Mouse (Mus musculus) spleen, adult 2 months (tissue): ENCODE data around the gene Gm4884. TPM values are rescaled to one million over a fixed set of nuclear protein-coding genes. Genes with fewer than 3 reads are reported as not detected.
"Not testable (repeated sequence)": the region's sequence is repeated elsewhere in the genome, so short reads cannot be mapped to it uniquely, and the experiment has no call there.

Experiments used
- DNase-seq, 2 experiments: peaks; one replicate each; pipeline versions ENCODE4 v3.0.0 to v3.0.0-alpha.2; 2012 to 2021; ENCODE audit warnings: low spot score in 2 of 2, low read depth in 1 of 2
- H3K27ac ChIP-seq: fragments of 200-500 bp; 2 replicates; pipeline ENCODE4 v1.5.1; 2012; ENCODE audit warnings: low read length, inconsistent platforms; ENCODE audit not compliant: insufficient read depth
- H3K27me3 ChIP-seq: fragments of 200-500 bp; 2 replicates; pipeline ENCODE4 v1.6.1; 2012; ENCODE audit warnings: mild to moderate bottlenecking, moderate library complexity, low read length, inconsistent platforms; ENCODE audit not compliant: control insufficient read depth, insufficient read depth
- H3K36me3 ChIP-seq: fragments of 200-500 bp; 2 replicates; pipeline ENCODE4 v1.6.1; 2012; ENCODE audit warnings: mild to moderate bottlenecking, low read length, inconsistent platforms; ENCODE audit not compliant: control insufficient read depth, insufficient read depth
- H3K4me1 ChIP-seq: fragments of 200-500 bp; 2 replicates; pipeline ENCODE4 v1.6.1; 2011; ENCODE audit warnings: inconsistent platforms; ENCODE audit not compliant: control insufficient read depth, insufficient read depth, insufficient read length
- H3K4me3 ChIP-seq: fragments of 200-500 bp; 2 replicates; pipeline ENCODE4 v1.5.1; 2011; ENCODE audit warnings: mild to moderate bottlenecking, inconsistent platforms; ENCODE audit not compliant: insufficient read depth, insufficient read length; ENCODE audit errors: extremely low read depth
- CTCF ChIP-seq: fragments of 200-500 bp; IDR thresholded peaks from 2 replicates; pipeline ENCODE4 v1.5.1; 2011; ENCODE audit warnings: mild to moderate bottlenecking, inconsistent platforms; ENCODE audit not compliant: insufficient read depth, insufficient read length, insufficient replicate concordance; ENCODE audit errors: extremely low read depth
- POLR2A ChIP-seq: fragments of 200-500 bp; IDR thresholded peaks from 2 replicates; pipeline ENCODE4 v1.6.1; 2011; ENCODE audit warnings: low read depth, low read length, inconsistent platforms
- WGBS: fragments of 180-500 bp; shearing (Covaris S2); methylation state at CpG from one replicate; pipeline ENCODE4 v1.1.7; 2018; 5-methylcytosine and 5-hydroxymethylcytosine counted together
- polyA plus RNA-seq: library from polyadenylated mRNA; depleted of rRNA; stranded (reverse); fragments of >200 nt; gene quantifications from 2 replicates; pipeline ENCODE4 v1.2.3, GENCODE M21; 2012; rRNA removed

Gene Gm4884
- polyA plus RNA-seq, result not detected in 2 replicates

DNA sequence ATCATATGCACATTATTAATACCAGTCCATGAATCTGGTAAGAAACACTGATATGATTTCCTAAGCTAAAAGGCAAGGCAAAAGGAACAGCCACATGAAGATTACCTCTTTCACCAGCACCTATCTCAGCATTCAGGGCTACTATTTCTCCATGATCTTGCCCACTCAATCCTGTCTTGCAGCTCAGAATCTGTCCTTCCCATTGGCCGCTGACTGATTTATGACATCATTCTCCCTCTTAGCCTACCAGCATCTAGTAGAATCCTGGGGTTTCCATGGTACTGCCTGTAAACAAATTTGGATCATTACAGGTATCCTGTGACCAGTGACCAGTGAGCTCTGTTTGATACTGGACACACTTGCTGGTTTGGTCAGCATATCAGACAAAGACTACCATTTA lies at the start of gene Gm4884:
Gene Gm4884, plus strand, starts transcription at position 301 of the 400 bp plus-strand sequence.
- DNase-seq, H3K27ac ChIP-seq, H3K36me3 ChIP-seq, H3K27me3 ChIP-seq, H3K4me1 ChIP-seq, H3K4me3 ChIP-seq: not testable (repeated sequence)
- 86% methylated on average over 1 of the region's 1 CpGs for WGBS

DNA sequence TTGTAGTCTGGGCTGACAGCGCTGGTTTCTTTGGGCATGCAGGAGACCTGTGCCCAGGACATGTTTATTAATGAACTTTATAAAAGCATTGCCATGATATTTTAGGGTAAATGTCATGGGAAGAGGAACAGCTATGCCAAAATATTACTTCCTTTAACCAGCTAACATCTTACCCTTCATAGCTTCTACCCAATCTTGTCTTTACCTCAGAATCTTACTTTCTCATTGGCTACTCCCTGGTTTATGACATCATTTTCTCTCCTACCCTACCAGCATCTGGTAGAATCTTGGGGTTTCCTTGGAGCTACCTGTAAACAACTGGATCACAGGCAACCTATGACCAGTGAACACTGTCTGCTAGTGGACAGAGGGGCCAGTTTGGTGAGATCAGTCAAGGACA lies 45.3 kb upstream of the Gm4884 start, which contains the start of gene 4930433I11Rik:
Gene 4930433I11Rik, plus strand, starts transcription at position 301 of the 400 bp plus-strand sequence.
- Histone ChIP-seq H3K27me3 (no peaks in the 10 kb centered on the region), H3K4me1 (no peaks in the 10 kb centered on the region), H3K36me3 (no peaks in the 10 kb centered on the region), H3K27ac (no peak within 1 kb of the TSS), H3K4me3 (no peak within 1 kb of the TSS)
- DNase-seq, result no peak
- 78% methylated on average over 1 of the region's 1 CpGs for WGBS
- TF ChIP-seq CTCF (no peak), POLR2A (no peak)

DNA sequence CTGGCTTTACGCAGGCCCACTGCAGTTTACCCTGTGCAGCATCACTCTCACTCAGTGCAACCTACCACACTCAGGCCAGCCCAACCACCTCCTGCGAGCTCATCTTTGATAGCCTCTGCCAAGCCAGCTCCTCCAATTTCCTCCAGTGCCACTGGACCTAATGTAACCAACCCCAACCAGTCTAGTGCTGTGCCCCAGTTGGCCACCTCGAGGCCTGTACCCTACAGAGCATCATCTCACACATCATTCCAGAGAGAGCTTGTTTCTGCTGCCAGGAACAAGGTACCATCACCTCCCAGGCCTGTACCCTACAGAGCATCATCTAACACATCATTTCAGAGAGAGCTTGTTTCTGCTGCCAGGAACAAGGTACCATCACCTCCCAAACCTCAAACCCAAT lies 11.5 kb downstream of the Gm4884 start:
- WGBS, result 68% methylated on average over 3 of the region's 3 CpGs

More for the DNA sequence above, 11.5 kb downstream of the Gm4884 start:
- not testable (repeated sequence) for H3K27me3 ChIP-seq, H3K4me3 ChIP-seq, H3K27ac ChIP-seq, H3K36me3 ChIP-seq, H3K4me1 ChIP-seq, DNase-seq

Other genes with a start within 250 kb of the Gm4884 start
- gene Vstm2b, start 134.4 kb upstream of the Gm4884 start, polyA plus RNA-seq, result 0.27 and 0.30 TPM in 2 replicates
- not detected in 2 replicates for gene 4930433I11Rik, start 45.2 kb upstream of the Gm4884 start, polyA plus RNA-seq
- gene Gm5592, start 121.1 kb downstream of the Gm4884 start, polyA plus RNA-seq, result not detected in 2 replicates